Mouse (Mus musculus): Measurements from ENCODE around the gene Nrbp1.

- TF ChIP-seq CTCF (IDR thresholded peaks at IDR 0.05; ENCODE audit: low read depth) (no peak), EP300 (IDR thresholded peaks at IDR 0.05; ENCODE audit: low read depth) (no peak)
These were observed 44.5 kb upstream of the Nrbp1 start for GRCm38 (mm10) chr5:31196207-31196606.
